Mouse (Mus musculus) forebrain, postnatal 0 days (tissue): ENCODE measurements around the gene Fam193a. TPM values are rescaled to one million over a fixed set of nuclear protein-coding genes. Genes with fewer than 3 reads are reported as not detected.

ENCODE experiments used
- ATAC-seq: fragments of 200-750 bp; cut with Nextera tagmentation; 2 replicates; pipeline ENCODE4 v1.8.0; 2017; ENCODE audit warnings: mild to moderate bottlenecking, moderate library complexity
- DNase-seq: peaks from one replicate; pipeline ENCODE4 v3.0.0-alpha.2; 2015
- H3K27ac ChIP-seq: fragments of 300-500 bp; sonication (generic); 2 replicates; pipeline ENCODE4 v1.5.1; 2014; ENCODE audit warnings: low read depth, mild to moderate bottlenecking, antibody characterized with exemption, low read length, moderate library complexity, mixed read lengths
- H3K27me3 ChIP-seq: fragments of 300-500 bp; sonication (generic); 2 replicates; pipeline ENCODE4 v1.6.1; 2014; ENCODE audit warnings: mild to moderate bottlenecking, low read length, mixed read lengths; ENCODE audit not compliant: insufficient read depth
- H3K36me3 ChIP-seq: fragments of 300-500 bp; sonication (generic); 2 replicates; pipeline ENCODE4 v1.6.1; 2014; ENCODE audit warnings: mild to moderate bottlenecking, moderate library complexity; ENCODE audit not compliant: insufficient read depth
- H3K4me1 ChIP-seq: fragments of 300-500 bp; sonication (generic); 2 replicates; pipeline ENCODE4 v1.6.1; 2014; ENCODE audit warnings: antibody characterized with exemption; ENCODE audit not compliant: insufficient read depth
- H3K4me2 ChIP-seq: fragments of 300-500 bp; sonication (generic); 2 replicates; pipeline ENCODE4 v1.6.1; 2014; ENCODE audit warnings: low read depth, mild to moderate bottlenecking, moderate library complexity
- H3K4me3 ChIP-seq: fragments of 300-500 bp; sonication (generic); 2 replicates; pipeline ENCODE4 v1.5.1; 2014; ENCODE audit warnings: low read depth, low read length, mixed read lengths
- H3K9ac ChIP-seq: fragments of 300-500 bp; sonication (generic); 2 replicates; pipeline ENCODE4 v1.6.1; 2014; ENCODE audit warnings: mild to moderate bottlenecking
- H3K9me3 ChIP-seq: fragments of 300-500 bp; sonication (generic); 2 replicates; pipeline ENCODE4 v1.6.1; 2016; ENCODE audit warnings: low read length
- CTCF ChIP-seq: sonication (generic); IDR thresholded peaks from 2 replicates; pipeline ENCODE4 v1.5.1; 2016; ENCODE audit warnings: antibody characterized with exemption, control low read depth, low read depth
- WGBS: fragments of 180-500 bp; shearing (Covaris S2); extraction: QIAGEN DNeasy Blood & Tissue Kit; methylation state at CpG from one replicate; pipeline ENCODE4 v1.1.7; 2014; 5-methylcytosine and 5-hydroxymethylcytosine counted together
- polyA plus RNA-seq: library from polyadenylated mRNA; unstranded; fragments of >200 nt; fragmentation: Nextera tagmentation; extraction: Ambion mirVana; gene quantifications from 2 replicates; pipeline ENCODE4 v1.2.1, GENCODE M21; 2015
- total RNA-seq: library from RNA; depleted of rRNA; stranded (reverse); fragments of >200 nt; gene quantifications from 2 replicates; pipeline ENCODE4 v1.2.3, GENCODE M21; 2014; rRNA removed

Fam193a gene
- total RNA-seq (39.9 and 44.5 TPM in 2 replicates), polyA plus RNA-seq (6.0 and 9.8 TPM in 2 replicates)

DNA sequence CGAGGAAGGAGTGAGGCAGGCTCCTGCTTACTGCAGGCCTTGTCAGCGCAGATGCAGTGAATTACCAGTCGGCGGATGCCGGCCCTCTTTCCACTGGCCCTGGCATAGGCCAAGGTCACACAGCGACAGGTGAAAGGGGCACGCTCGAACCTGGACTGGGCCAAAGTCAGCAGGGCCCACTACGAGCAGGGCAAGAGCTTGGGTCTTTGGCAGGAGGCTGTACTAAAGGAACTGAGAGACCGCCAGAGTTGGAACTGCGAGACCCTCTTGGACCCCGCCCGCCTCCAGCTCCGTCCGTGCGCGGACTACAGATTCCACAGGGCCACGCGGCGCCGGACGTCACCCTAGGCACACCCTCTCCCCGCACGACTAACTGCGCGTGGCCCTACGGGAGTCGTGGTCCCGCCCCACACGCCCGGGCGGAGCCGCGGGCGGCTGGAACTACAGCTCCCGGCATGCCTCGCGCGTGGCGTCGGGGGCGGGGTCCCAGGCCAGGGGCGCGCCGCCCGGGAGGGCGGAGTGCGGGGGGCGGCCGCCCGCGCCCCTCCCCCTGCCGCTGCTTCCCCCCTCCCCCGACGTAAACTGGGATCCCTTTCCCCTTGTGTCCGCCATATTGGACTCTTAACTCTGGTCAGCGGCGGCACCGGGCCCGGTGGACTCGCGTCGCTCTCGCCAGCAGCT lies at the start of gene Fam193a:
Gene Fam193a (plus strand): TSS at position 593 of the 681 bp plus-strand sequence.
- H3K4me3 ChIP-seq: peak within 1 kb of the TSS; percentile 93
- peaks cover 7% of the 10 kb centered on the region; the same call in 1 of the 2 replicates for H3K4me1 ChIP-seq
- WGBS: under 1% methylated on average over 49 of the region's 64 CpGs
- no peaks in the 10 kb centered on the region for H3K9me3 ChIP-seq
- H3K36me3 ChIP-seq: no peaks in the 10 kb centered on the region
- peak within 1 kb of the TSS; percentile 77 for H3K4me2 ChIP-seq
- DNase-seq: peak; percentile 99
- TF ChIP-seq CTCF: no peak
- H3K27ac ChIP-seq: peak within 1 kb of the TSS; percentile 93
- ATAC-seq: peak; percentile 100
- no peaks in the 10 kb centered on the region for H3K27me3 ChIP-seq
- H3K9ac ChIP-seq: peak within 1 kb of the TSS; percentile 88

DNA sequence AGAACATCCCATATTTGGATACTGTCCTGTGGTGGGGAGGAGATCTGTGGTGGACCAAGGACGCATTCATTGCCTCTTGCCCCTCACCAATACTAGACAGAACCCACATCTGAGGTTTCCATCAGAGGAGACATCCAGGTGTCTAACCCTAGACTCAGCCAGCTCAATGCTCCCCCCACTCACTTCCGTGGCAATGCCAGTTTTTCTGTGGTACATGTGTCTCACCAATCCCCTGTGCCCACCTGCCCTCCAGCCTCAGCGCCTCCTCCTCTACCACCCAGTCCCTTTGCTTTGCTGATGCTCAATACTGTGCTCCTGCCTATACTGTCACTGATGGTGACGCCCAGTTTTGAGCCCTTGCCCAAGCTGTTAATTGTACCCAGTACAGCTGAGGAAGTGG lies 48.5 kb upstream of the Fam193a start:
- WGBS: 84% methylated on average over 4 of the region's 4 CpGs
- DNase-seq: no peak
- no peak for TF ChIP-seq CTCF
- Histone ChIP-seq H3K36me3 (no peaks in the 10 kb centered on the region), H3K9me3 (no peaks in the 10 kb centered on the region), H3K27ac (no peak overlapping the region), H3K9ac (no peak overlapping the region), H3K4me2 (no peak overlapping the region), H3K4me1 (no peaks in the 10 kb centered on the region), H3K4me3 (no peak overlapping the region), H3K27me3 (no peaks in the 10 kb centered on the region)
- no peak for ATAC-seq

DNA sequence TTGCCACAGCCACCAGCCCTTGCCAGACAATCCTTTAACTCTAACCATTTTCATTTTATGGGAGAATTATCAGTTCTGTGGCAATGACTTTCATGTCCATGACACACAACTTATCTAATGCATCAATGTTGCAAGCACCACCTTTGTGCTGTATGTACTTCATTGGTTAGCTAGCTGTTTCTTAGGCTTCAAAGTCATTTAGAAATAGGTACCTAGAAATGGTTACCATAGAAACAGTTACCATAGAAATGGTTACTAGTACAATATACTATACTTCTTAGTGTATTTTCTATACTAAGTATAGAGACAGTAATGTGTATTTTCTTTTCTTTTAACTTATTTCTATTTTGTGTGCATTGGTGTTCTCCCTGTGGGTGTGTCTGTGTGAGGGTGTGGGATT lies 44.4 kb upstream of the Fam193a start:
- Histone ChIP-seq H3K36me3 (no peaks in the 10 kb centered on the region), H3K4me3 (no peak overlapping the region), H3K27ac (0 out of 2 replicates have a peak overlapping the region, but pooled peaks have one; percentile 9), H3K9me3 (no peaks in the 10 kb centered on the region), H3K4me2 (no peak overlapping the region), H3K4me1 (no peaks in the 10 kb centered on the region), H3K9ac (no peak overlapping the region), H3K27me3 (no peaks in the 10 kb centered on the region)
- DNase-seq (peak; percentile 43), ATAC-seq (peak; percentile 73)
- no peak for TF ChIP-seq CTCF

DNA sequence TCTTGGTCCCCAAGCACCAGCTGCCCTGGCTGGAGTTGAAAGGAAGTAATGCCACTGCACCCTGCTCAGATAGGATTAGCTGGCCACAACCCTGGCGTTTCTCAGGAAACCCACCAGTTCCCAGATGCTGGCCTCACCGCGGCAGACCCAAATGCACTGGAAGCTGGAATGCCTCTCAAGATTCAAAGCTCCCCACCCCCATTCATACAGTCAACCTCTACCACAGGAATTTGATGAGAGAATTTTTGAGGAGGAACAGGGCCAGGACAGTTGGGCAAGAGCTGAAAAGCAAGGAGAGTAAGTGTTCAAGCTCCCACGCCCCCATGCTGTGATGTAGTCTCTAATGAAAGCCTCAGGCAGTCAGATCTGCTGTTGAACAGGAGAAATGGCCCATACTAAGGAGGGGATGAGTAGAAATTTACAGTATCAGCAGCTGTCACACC lies 43.5 kb upstream of the Fam193a start:
- DNase-seq (no peak), ATAC-seq (no peak)
- H3K4me3 ChIP-seq: no peak overlapping the region
- H3K27ac ChIP-seq: no peak overlapping the region
- H3K9ac ChIP-seq: no peak overlapping the region
- no peak overlapping the region for H3K4me2 ChIP-seq
- H3K9me3 ChIP-seq: no peaks in the 10 kb centered on the region
- H3K4me1 ChIP-seq: no peaks in the 10 kb centered on the region
- H3K27me3 ChIP-seq: no peaks in the 10 kb centered on the region
- no peak for TF ChIP-seq CTCF
- H3K36me3 ChIP-seq: no peaks in the 10 kb centered on the region
- 20% methylated on average over 4 of the region's 4 CpGs for WGBS

GRCm38 (mm10) chr5:34326875-34327576 lies 42.7 kb upstream of the Fam193a start:
- H3K36me3 ChIP-seq: no peaks in the 10 kb centered on the region
- DNase-seq (peak; percentile 22), ATAC-seq (peak; percentile 51; the same call in 1 of the 2 replicates)
- no peaks in the 10 kb centered on the region for H3K4me1 ChIP-seq
- peak overlapping the region; percentile 44 for H3K4me2 ChIP-seq
- no peaks in the 10 kb centered on the region for H3K9me3 ChIP-seq
- peak overlapping the region; percentile 51 for H3K9ac ChIP-seq
- 11% methylated on average over 31 of the region's 31 CpGs for WGBS
- no peaks in the 10 kb centered on the region for H3K27me3 ChIP-seq
- TF ChIP-seq CTCF: no peak
- peak overlapping the region; percentile 19 for H3K4me3 ChIP-seq
- H3K27ac ChIP-seq: no peak overlapping the region

DNA sequence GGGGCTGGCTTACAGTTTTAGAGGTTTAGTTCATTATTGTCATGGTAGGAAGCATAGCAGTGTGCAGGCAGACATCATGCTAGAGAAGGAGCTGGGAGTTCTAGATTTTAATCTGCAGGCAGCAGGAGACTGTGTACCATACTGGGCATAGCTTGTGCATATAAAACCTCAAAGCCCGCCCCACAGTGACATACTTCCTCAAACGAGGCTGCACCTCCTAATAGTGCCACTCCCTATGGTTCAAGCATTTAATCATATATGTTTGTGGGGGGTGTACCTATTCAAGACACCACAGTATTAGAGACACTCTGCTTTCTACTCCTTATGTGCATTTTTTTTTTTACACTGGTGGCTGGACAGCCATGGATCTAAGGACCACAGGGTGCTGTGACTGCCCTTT lies 39.6 kb upstream of the Fam193a start:
- no peak for TF ChIP-seq CTCF
- H3K9me3 ChIP-seq: no peaks in the 10 kb centered on the region
- no peak overlapping the region for H3K27ac ChIP-seq
- H3K9ac ChIP-seq: no peak overlapping the region
- no peak overlapping the region for H3K4me2 ChIP-seq
- no peaks in the 10 kb centered on the region for H3K27me3 ChIP-seq
- ATAC-seq: no peak
- WGBS: 89% methylated on average over 2 of the region's 2 CpGs
- no peaks in the 10 kb centered on the region for H3K36me3 ChIP-seq
- no peak overlapping the region for H3K4me3 ChIP-seq
- H3K4me1 ChIP-seq: peaks cover under 1% of the 10 kb centered on the region; the same call in 1 of the 2 replicates
- DNase-seq: no peak

DNA sequence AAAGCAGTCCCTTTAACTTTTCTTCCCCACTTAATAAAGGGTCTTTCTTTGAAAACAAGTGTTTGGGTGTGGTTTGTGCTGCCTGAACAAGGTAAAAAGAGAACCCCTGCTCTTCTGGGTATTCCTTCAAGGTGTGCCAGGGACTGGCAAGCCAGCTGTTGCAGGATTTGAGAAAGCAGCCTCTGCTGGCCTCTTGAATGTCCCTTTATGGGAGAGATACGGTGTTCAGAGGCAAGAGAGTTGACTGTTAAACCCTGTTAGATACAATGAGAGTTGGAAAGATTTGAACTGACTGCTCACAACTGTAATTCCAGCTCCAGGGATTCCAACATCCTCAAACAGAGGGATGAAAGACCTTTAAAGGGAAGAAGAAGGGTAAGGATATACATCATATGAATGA lies 35.7 kb upstream of the Fam193a start:
- Histone ChIP-seq H3K27me3 (no peaks in the 10 kb centered on the region), H3K4me3 (no peak overlapping the region), H3K27ac (no peak overlapping the region), H3K9me3 (no peaks in the 10 kb centered on the region), H3K4me1 (peaks cover 12% of the 10 kb centered on the region; the same call in 1 of the 2 replicates), H3K4me2 (no peak overlapping the region), H3K36me3 (no peaks in the 10 kb centered on the region), H3K9ac (no peak overlapping the region)
- 86% methylated on average over 1 of the region's 1 CpGs for WGBS
- TF ChIP-seq CTCF: no peak
- no peak for ATAC-seq
- DNase-seq: no peak
